Mouse (Mus musculus): Measurements from ENCODE around the gene Washc4. TPM values are rescaled to one million over a fixed set of nuclear protein-coding genes. Genes with fewer than 3 reads are reported as not detected.
A peak's percentile ranks its signal among the peaks of the same experiment; 100 is the strongest.
"Not testable (repeated sequence)": the region's sequence is repeated elsewhere in the genome, so short reads cannot be mapped to it uniquely, and the experiment has no call there.

Gene Washc4
- polyA plus RNA-seq, 2 experiments: 16.4 to 36.2 TPM

DNA sequence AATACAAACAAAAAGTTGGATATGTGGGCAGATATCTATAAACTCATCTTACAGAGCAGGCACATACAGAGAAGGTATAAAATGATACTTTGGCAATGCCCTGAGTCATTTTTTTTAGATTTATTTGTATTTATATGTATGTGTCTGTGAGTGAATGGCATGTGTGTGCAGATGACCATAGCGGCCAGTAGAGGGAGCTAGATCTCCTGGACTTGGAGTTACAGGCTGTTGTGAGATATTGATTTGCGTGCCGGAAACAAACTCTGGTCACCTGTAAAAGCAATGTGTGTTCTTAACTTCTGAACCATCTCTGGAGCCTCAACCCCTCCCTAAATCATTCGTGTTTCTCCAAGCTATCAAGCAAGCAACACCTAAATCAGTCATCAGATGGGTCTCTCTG lies 22.6 kb upstream of the Washc4 start:
- H3K27me3 ChIP-seq (ENCODE audit: control insufficient read depth, insufficient read depth, low read length): no peaks in the 10 kb centered on the region
- H3K4me1 ChIP-seq (ENCODE audit: control insufficient read depth, insufficient read depth, low read length): no peaks in the 10 kb centered on the region
- 79% methylated on average over 4 of the region's 4 CpGs for WGBS
- DNase-seq (ENCODE audit: low spot score) (no peak), ATAC-seq (ENCODE audit: low FRiP score, low read depth) (no peak)
- H3K9ac ChIP-seq (ENCODE audit: low read depth, low read length, severe bottlenecking): no peak overlapping the region
- no peaks in the 10 kb centered on the region for H3K9me3 ChIP-seq (ENCODE audit: control insufficient read depth, low read length)
- H3K36me3 ChIP-seq (ENCODE audit: control insufficient read depth, insufficient read depth, low read length): no peaks in the 10 kb centered on the region
- H3K4me2 ChIP-seq (replicated peaks; ENCODE audit: low read depth, low read length, severe bottlenecking): no peak overlapping the region
- TF ChIP-seq POLR2A (IDR thresholded peaks at IDR 0.05; ENCODE audit: borderline replicate concordance, extremely low read depth, insufficient read depth, insufficient read length): no peak
- no peak overlapping the region for H3K4me3 ChIP-seq (replicated peaks; ENCODE audit: low read length)
- no peak overlapping the region for H3K27ac ChIP-seq (replicated peaks; ENCODE audit: low read depth, low read length)

DNA sequence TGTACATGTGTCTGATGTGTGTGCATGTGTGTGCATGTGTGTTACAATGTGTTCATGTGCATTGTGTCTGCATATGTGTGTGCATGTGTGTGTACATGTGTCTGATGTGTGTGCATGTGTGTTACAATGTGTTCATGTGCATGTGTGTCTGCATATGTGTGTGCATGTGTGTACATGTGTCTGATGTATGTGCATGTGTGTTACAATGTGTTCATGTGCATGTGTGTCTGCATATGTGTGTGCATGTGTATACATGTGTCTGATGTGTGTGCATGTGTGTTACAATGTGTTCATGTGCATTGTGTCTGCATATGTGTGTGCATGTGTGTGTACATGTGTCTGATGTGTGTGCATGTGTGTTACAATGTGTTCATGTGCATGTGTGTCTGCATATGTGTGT lies 19.3 kb upstream of the Washc4 start:
- H3K27me3 ChIP-seq (ENCODE audit: control insufficient read depth, insufficient read depth, low read length); H3K36me3 ChIP-seq (ENCODE audit: control insufficient read depth, insufficient read depth, low read length); DNase-seq (ENCODE audit: low spot score); H3K4me3 ChIP-seq (replicated peaks; ENCODE audit: low read length); H3K4me1 ChIP-seq (ENCODE audit: control insufficient read depth, insufficient read depth, low read length); H3K9ac ChIP-seq (ENCODE audit: low read depth, low read length, severe bottlenecking); ATAC-seq (ENCODE audit: low FRiP score, low read depth); H3K27ac ChIP-seq (replicated peaks; ENCODE audit: low read depth, low read length); H3K4me2 ChIP-seq (replicated peaks; ENCODE audit: low read depth, low read length, severe bottlenecking); H3K9me3 ChIP-seq (ENCODE audit: control insufficient read depth, low read length): not testable (repeated sequence)

DNA sequence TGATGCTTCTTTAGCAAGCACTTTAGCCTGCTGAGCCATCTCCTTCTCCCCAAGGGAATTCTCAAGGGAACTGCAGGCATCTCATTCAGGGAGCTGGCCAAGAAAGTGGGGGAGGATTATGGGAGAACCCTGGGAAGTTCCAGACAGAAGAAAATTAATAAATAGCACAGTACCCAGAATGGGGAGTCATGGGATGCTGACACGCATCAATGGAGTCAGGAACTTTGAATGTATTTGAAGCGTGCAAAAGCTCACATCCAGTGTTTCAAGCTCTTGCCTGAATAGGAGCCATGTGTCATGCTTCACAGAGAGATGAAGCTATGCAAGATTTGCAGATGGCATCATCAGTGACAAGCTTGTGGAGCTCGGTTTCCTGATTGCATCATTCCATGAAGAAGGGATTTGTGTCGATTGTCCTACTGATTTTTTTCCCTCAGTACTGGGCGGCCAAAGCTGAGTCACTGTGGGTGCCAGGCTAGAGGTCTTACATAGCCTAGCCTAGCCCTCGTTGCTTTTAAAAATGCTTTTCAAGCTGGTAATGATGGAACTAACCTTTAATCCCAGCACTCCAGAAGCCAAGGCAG lies 13.1 kb upstream of the Washc4 start:
- Histone ChIP-seq H3K36me3 (ENCODE audit: control insufficient read depth, insufficient read depth, low read length) (no peaks in the 10 kb centered on the region), H3K27me3 (ENCODE audit: control insufficient read depth, insufficient read depth, low read length) (0 out of 2 replicates have a peak, but pooled peaks cover 4% of the 10 kb centered on the region), H3K4me1 (ENCODE audit: control insufficient read depth, insufficient read depth, low read length) (no peaks in the 10 kb centered on the region), H3K4me3 (replicated peaks; ENCODE audit: low read length) (no peak overlapping the region), H3K4me2 (replicated peaks; ENCODE audit: low read depth, low read length, severe bottlenecking) (no peak overlapping the region), H3K27ac (replicated peaks; ENCODE audit: low read depth, low read length) (no peak overlapping the region), H3K9me3 (ENCODE audit: control insufficient read depth, low read length) (no peaks in the 10 kb centered on the region), H3K9ac (ENCODE audit: low read depth, low read length, severe bottlenecking) (no peak overlapping the region)
- DNase-seq (ENCODE audit: low spot score) (no peak), ATAC-seq (ENCODE audit: low FRiP score, low read depth) (no peak)
- no peak for TF ChIP-seq POLR2A (IDR thresholded peaks at IDR 0.05; ENCODE audit: borderline replicate concordance, extremely low read depth, insufficient read depth, insufficient read length)
- 83% methylated on average over 6 of the region's 6 CpGs for WGBS

GRCm38 (mm10) chr10:83533258-83533909 lies 10.2 kb upstream of the Washc4 start:
- Histone ChIP-seq H3K9me3 (ENCODE audit: control insufficient read depth, low read length) (no peaks in the 10 kb centered on the region), H3K27me3 (ENCODE audit: control insufficient read depth, insufficient read depth, low read length) (0 out of 2 replicates have a peak, but pooled peaks cover 4% of the 10 kb centered on the region), H3K36me3 (ENCODE audit: control insufficient read depth, insufficient read depth, low read length) (no peaks in the 10 kb centered on the region), H3K4me1 (ENCODE audit: control insufficient read depth, insufficient read depth, low read length) (no peaks in the 10 kb centered on the region), H3K4me3 (replicated peaks; ENCODE audit: low read length) (peak overlapping the region; percentile 46), H3K27ac (replicated peaks; ENCODE audit: low read depth, low read length) (no peak overlapping the region), H3K9ac (ENCODE audit: low read depth, low read length, severe bottlenecking) (peak overlapping the region; percentile 52), H3K4me2 (replicated peaks; ENCODE audit: low read depth, low read length, severe bottlenecking) (peak overlapping the region; percentile 75)
- DNase-seq (ENCODE audit: low spot score) (peak; percentile 61), ATAC-seq (ENCODE audit: low FRiP score, low read depth) (peak; percentile 58)
- TF ChIP-seq POLR2A (IDR thresholded peaks at IDR 0.05; ENCODE audit: borderline replicate concordance, extremely low read depth, insufficient read depth, insufficient read length): no peak
- WGBS: 3% methylated on average over 27 of the region's 27 CpGs

DNA sequence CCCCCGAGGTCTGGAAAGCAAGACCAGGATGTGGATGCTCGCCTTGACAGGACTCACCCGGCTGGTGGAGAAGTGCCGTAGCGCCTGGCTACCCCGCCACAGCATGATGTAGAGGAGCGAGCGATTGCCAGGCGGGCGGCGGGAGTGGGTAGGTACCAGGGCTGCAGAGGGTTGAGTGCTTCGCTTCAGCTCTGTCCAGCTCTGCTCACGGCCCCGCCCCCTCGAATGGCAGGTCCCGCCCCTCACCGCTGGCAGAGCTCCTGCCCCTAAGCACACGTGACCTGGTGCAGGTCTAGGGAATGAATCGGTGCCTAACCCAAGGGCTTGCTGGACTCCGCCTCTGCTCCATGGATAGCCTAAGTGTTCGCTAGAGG lies 9.7 kb upstream of the Washc4 start, which contains the start of gene Aldh1l2:
Gene Aldh1l2, minus strand, starts transcription at position 231 of the 374 bp plus-strand sequence.
- Histone ChIP-seq H3K9ac (ENCODE audit: low read depth, low read length, severe bottlenecking) (peak within 1 kb of the TSS; percentile 52), H3K27me3 (ENCODE audit: control insufficient read depth, insufficient read depth, low read length) (0 out of 2 replicates have a peak, but pooled peaks cover 4% of the 10 kb centered on the region), H3K4me3 (replicated peaks; ENCODE audit: low read length) (peak within 1 kb of the TSS; percentile 46), H3K27ac (replicated peaks; ENCODE audit: low read depth, low read length) (no peak within 1 kb of the TSS), H3K4me2 (replicated peaks; ENCODE audit: low read depth, low read length, severe bottlenecking) (peak within 1 kb of the TSS; percentile 75), H3K4me1 (ENCODE audit: control insufficient read depth, insufficient read depth, low read length) (no peaks in the 10 kb centered on the region), H3K36me3 (ENCODE audit: control insufficient read depth, insufficient read depth, low read length) (no peaks in the 10 kb centered on the region), H3K9me3 (ENCODE audit: control insufficient read depth, low read length) (no peaks in the 10 kb centered on the region)
- whole genome bisulfite sequencing: 5% methylated on average over 21 of the region's 21 CpGs
- ATAC-seq (ENCODE audit: low FRiP score, low read depth) (peak; percentile 83), DNase-seq (ENCODE audit: low spot score) (peak; percentile 67)
- no peak for TF ChIP-seq POLR2A (IDR thresholded peaks at IDR 0.05; ENCODE audit: borderline replicate concordance, extremely low read depth, insufficient read depth, insufficient read length)
